Mouse (Mus musculus) MEL (cell line): ENCODE data around the gene Hcls1. TPM values are rescaled to one million over a fixed set of nuclear protein-coding genes. Genes with fewer than 3 reads are reported as not detected.

Experiments
- DNase-seq: peaks from one replicate; pipeline ENCODE4 v3.0.0; 2011; ENCODE audit warnings: low read depth, low spot score
- H3K27ac ChIP-seq: 2 replicates; pipeline ENCODE4 v1.5.1; 2012; ENCODE audit warnings: low read depth, mild to moderate bottlenecking, control low read depth, low read length, moderate library complexity; ENCODE audit not compliant: control insufficient read depth
- H3K27me3 ChIP-seq, 2 experiments: fragments of 150-350 bp in 1 of 2; sonication (generic) in 1 of 2; 2 replicates each; pipeline ENCODE4 v1.6.1; 2012; ENCODE audit warnings: low read length in 2 of 2, mild to moderate bottlenecking in 2 of 2, improper control_type of control experiment in 1 of 2, moderate library complexity in 1 of 2; ENCODE audit not compliant: insufficient read depth in 2 of 2, control insufficient read depth in 1 of 2
- H3K36me3 ChIP-seq, 2 experiments: 2 replicates each; pipeline ENCODE4 v1.6.1; 2012 to 2014; ENCODE audit warnings: low read length in 2 of 2, improper control_type of control experiment in 1 of 2, inconsistent platforms in 1 of 2, mild to moderate bottlenecking in 1 of 2; ENCODE audit not compliant: insufficient read depth in 2 of 2, control insufficient read depth in 1 of 2
- H3K4me1 ChIP-seq, 2 experiments: fragments of 150-350 bp in 1 of 2; sonication (generic) in 1 of 2; 2 replicates each; pipeline ENCODE4 v1.6.1; 2012; ENCODE audit warnings: low read length in 2 of 2, improper control_type of control experiment in 1 of 2, mild to moderate bottlenecking in 1 of 2; ENCODE audit not compliant: insufficient read depth in 2 of 2, control insufficient read depth in 1 of 2
- H3K4me3 ChIP-seq, 2 experiments: fragments of 150-350 bp in 1 of 2; sonication (generic) in 1 of 2; 2 replicates each; pipeline ENCODE4 v1.5.1; 2012; ENCODE audit warnings: low read depth in 2 of 2, low read length in 2 of 2, mild to moderate bottlenecking in 2 of 2, moderate library complexity in 2 of 2, control low read depth in 1 of 2, improper control_type of control experiment in 1 of 2; ENCODE audit not compliant: control insufficient read depth in 1 of 2, insufficient read depth in 1 of 2
- H3K79me2 ChIP-seq: 2 replicates; pipeline ENCODE4 v1.6.1; 2012; ENCODE audit warnings: mild to moderate bottlenecking, low read length, moderate library complexity; ENCODE audit not compliant: control insufficient read depth, poor library complexity, insufficient read depth
- H3K9ac ChIP-seq: 2 replicates; pipeline ENCODE4 v1.6.1; 2012; ENCODE audit warnings: low read depth, mild to moderate bottlenecking, control low read depth, low read length, moderate library complexity; ENCODE audit not compliant: control insufficient read depth, poor library complexity, severe bottlenecking
- H3K9me3 ChIP-seq: fragments of 150-350 bp; sonication (generic); replicated peaks from 2 replicates; pipeline ENCODE4 v1.6.1; 2012; ENCODE audit warnings: mild to moderate bottlenecking, low read length, improper control_type of control experiment, moderate library complexity; ENCODE audit not compliant: insufficient read depth
- CHD1 ChIP-seq: IDR thresholded peaks from 2 replicates; pipeline ENCODE4 v1.6.1; 2012; ENCODE audit warnings: low read depth, mild to moderate bottlenecking, inconsistent platforms, low read length, improper control_type of control experiment
- CHD2 ChIP-seq: IDR thresholded peaks from 2 replicates; pipeline ENCODE4 v1.6.1; 2011; ENCODE audit warnings: low read length, improper control_type of control experiment
- CTCF ChIP-seq, 3 experiments: IDR thresholded peaks in 2 of 3; conservative IDR thresholded peaks in 1 of 3; 2 replicates each; pipeline ENCODE4 v1.5.1; 2011 to 2012; ENCODE audit warnings: low read length in 3 of 3, low read depth in 2 of 3, mild to moderate bottlenecking in 2 of 3, improper control_type of control experiment in 1 of 3, inconsistent platforms in 1 of 3, mixed read lengths in 1 of 3, moderate library complexity in 1 of 3; ENCODE audit not compliant: control insufficient read depth in 1 of 3, insufficient read depth in 1 of 3, poor library complexity in 1 of 3, severe bottlenecking in 1 of 3
- E2F4 ChIP-seq: IDR thresholded peaks from 2 replicates; pipeline ENCODE4 v1.6.1; 2011; ENCODE audit warnings: low read depth, low read length, improper control_type of control experiment, borderline replicate concordance
- EP300 ChIP-seq, 2 experiments: IDR thresholded peaks; 2 replicates each; pipeline ENCODE4 v1.6.1; 2011; ENCODE audit warnings: improper control_type of control experiment in 2 of 2, low read length in 2 of 2, low read depth in 1 of 2, mild to moderate bottlenecking in 1 of 2
- GABPA ChIP-seq: IDR thresholded peaks from 2 replicates; pipeline ENCODE4 v1.6.1; 2012; ENCODE audit warnings: low read depth, mild to moderate bottlenecking, inconsistent platforms, low read length, improper control_type of control experiment, moderate library complexity
- GATA1 ChIP-seq: IDR thresholded peaks from 2 replicates; pipeline ENCODE4 v1.6.1; 2011; ENCODE audit warnings: low read depth, low read length, improper control_type of control experiment
- HCFC1 ChIP-seq: IDR thresholded peaks from 2 replicates; pipeline ENCODE4 v1.6.1; 2012; ENCODE audit warnings: low read depth, mild to moderate bottlenecking, inconsistent platforms, low read length, improper control_type of control experiment, moderate library complexity
- KAT2A ChIP-seq: conservative IDR thresholded peaks from 2 replicates; pipeline ENCODE4 v1.6.1; 2012; ENCODE audit warnings: low read depth, low read length, improper control_type of control experiment, inconsistent platforms
- MAFK ChIP-seq: IDR thresholded peaks from 2 replicates; pipeline ENCODE4 v1.6.1; 2011; ENCODE audit warnings: low read depth, mild to moderate bottlenecking, low read length, improper control_type of control experiment, borderline replicate concordance
- MAZ ChIP-seq: IDR thresholded peaks from 2 replicates; pipeline ENCODE4 v1.6.1; 2012; ENCODE audit warnings: low read depth, mild to moderate bottlenecking, inconsistent platforms, low read length, improper control_type of control experiment
- MEF2A ChIP-seq: IDR thresholded peaks from 2 replicates; pipeline ENCODE4 v1.6.1; 2014; ENCODE audit warnings: low read depth, mild to moderate bottlenecking, inconsistent platforms, low read length, improper control_type of control experiment; ENCODE audit not compliant: poor library complexity, insufficient replicate concordance, severe bottlenecking; ENCODE audit errors: extremely low read depth
- MYC ChIP-seq: IDR thresholded peaks from 2 replicates; pipeline ENCODE4 v1.6.1; 2011; ENCODE audit warnings: low read depth, mild to moderate bottlenecking, low read length, improper control_type of control experiment, moderate library complexity
- POLR2AphosphoS2 ChIP-seq: IDR thresholded peaks from 2 replicates; pipeline ENCODE4 v1.6.1; 2011; ENCODE audit warnings: low read length, improper control_type of control experiment
- SIN3A ChIP-seq: IDR thresholded peaks from 2 replicates; pipeline ENCODE4 v1.6.1; 2012; ENCODE audit warnings: low read length, improper control_type of control experiment, inconsistent platforms
- SMC3 ChIP-seq: IDR thresholded peaks from 2 replicates; pipeline ENCODE4 v1.6.1; 2011; ENCODE audit warnings: low read depth, low read length, improper control_type of control experiment
- TCF12 ChIP-seq: IDR thresholded peaks from 2 replicates; pipeline ENCODE4 v1.6.1; 2014; ENCODE audit warnings: low read depth, mild to moderate bottlenecking, inconsistent platforms, low read length, improper control_type of control experiment, moderate library complexity
- USF1 ChIP-seq: IDR thresholded peaks from 2 replicates; pipeline ENCODE4 v1.6.1; 2014; ENCODE audit warnings: low read depth, mild to moderate bottlenecking, inconsistent platforms, low read length, improper control_type of control experiment, moderate library complexity
- ZC3H11A ChIP-seq: IDR thresholded peaks from 2 replicates; pipeline ENCODE4 v1.6.1; 2012; ENCODE audit warnings: low read depth, mild to moderate bottlenecking, inconsistent platforms, low read length, improper control_type of control experiment
- ZNF384 ChIP-seq: IDR thresholded peaks from 2 replicates; pipeline ENCODE4 v1.6.1; 2012; ENCODE audit warnings: low read depth, mild to moderate bottlenecking, inconsistent platforms, low read length, improper control_type of control experiment
- polyA plus RNA-seq, 2 experiments: library from polyadenylated mRNA; stranded (reverse) in 1 of 2; unstranded in 1 of 2; fragments of >175 nt in 1 of 2; fragments of >200 nt in 1 of 2; gene quantifications; 2 replicates each; pipeline versions ENCODE4 v1.2.1 to v1.2.4; 2012; ENCODE audit warnings: low replicate concordance in 2 of 2, low read depth in 1 of 2; ENCODE audit not compliant: insufficient read length in 2 of 2, insufficient read depth in 1 of 2, missing spikeins in 1 of 2
- total RNA-seq: library from RNA; depleted of rRNA; stranded (reverse); fragments of 300-350 nt; gene quantifications from 2 replicates; pipeline ENCODE4 v1.2.3, GENCODE M21; 2012

Hcls1 gene
- total and polyA plus RNA-seq, 3 experiments: 57.4 to 91.4 TPM; not detected in 1

GRCm38 (mm10) chr16:36989493-36989892, 54.7 kb downstream of the Hcls1 start:
- Histone ChIP-seq H3K27ac (no peak overlapping the region), H3K9ac (no peak overlapping the region), H3K36me3 (peaks cover 0 to 3% of the 10 kb centered on the region in 2 experiments; a peak in 2 of 4 replicates), H3K27me3 (no peaks in the 10 kb centered on the region; a peak in 2 of 4 replicates), H3K79me2 (no peaks in the 10 kb centered on the region), H3K4me1 (peaks cover 2 to 6% of the 10 kb centered on the region in 2 experiments), H3K4me3 (no peak overlapping the region), H3K9me3 (no peaks in the 10 kb centered on the region)
- no peak for DNase-seq
- TF ChIP-seq SMC3 (no peak), SIN3A (no peak), KAT2A (no peak), ZNF384 (no peak), USF1 (no peak), EP300 (IDR thresholded peaks at IDR 0.05; ENCODE audit: low read depth in 1 of 2, low read length in 2 of 2) (no peak), MYC (no peak), MAFK (no peak), TCF12 (no peak), ZC3H11A (no peak), CHD1 (no peak), GATA1 (no peak), CHD2 (no peak), CTCF (IDR thresholded peaks at IDR 0.05 in 2 of 3, conservative IDR thresholded peaks at IDR 0.05 in 1 of 3; ENCODE audit: control insufficient read depth in 1 of 3, insufficient read depth in 1 of 3, low read depth in 2 of 3, low read length in 3 of 3, poor library complexity in 1 of 3, severe bottlenecking in 1 of 3) (no peak), GABPA (no peak), MAZ (no peak), POLR2AphosphoS2 (no peak), HCFC1 (no peak), E2F4 (no peak)

DNA sequence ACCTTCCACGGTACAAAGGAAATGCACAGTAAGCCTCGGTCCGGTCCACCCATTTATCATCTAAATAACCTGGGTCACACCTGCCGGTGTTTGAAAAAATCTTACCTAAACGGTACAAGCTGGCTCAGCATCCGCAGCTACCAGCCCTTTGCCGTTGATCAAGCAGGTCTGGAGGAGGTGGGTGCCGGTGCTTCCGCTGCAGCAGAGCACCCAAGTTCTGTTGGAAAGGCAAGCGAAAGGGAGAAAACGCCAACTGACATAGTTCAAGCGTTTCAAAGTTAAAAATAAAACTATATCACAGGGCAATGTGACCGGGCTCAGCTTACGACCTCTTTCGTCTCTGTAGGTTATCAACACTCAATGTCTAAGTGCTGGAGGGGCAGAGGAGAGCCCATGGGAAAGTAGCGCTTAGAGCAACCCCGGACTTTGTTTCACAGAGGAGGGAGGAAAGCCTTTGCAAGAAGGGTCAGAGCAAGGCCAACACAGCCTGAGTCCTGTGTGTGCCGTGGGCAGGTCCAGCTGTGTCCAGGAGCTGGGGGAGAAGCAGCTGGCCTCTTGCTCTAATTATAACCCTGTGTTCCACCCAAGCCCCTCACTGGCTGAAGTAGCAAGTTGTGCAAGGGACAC, 55.3 kb downstream of the Hcls1 start, which contains the start of gene Fbxo40:
Fbxo40 (minus strand) TSS at position 469 of the 627 bp plus-strand sequence.
- DNase-seq: no peak
- Histone ChIP-seq H3K27me3 (no peaks in the 10 kb centered on the region; a peak in 2 of 4 replicates), H3K9ac (no peak within 1 kb of the TSS), H3K4me1 (peaks cover 2 to 4% of the 10 kb centered on the region in 2 experiments), H3K27ac (no peak within 1 kb of the TSS), H3K9me3 (no peaks in the 10 kb centered on the region), H3K4me3 (no peak within 1 kb of the TSS), H3K36me3 (peaks cover 0 to 1% of the 10 kb centered on the region in 2 experiments; a peak in 2 of 4 replicates), H3K79me2 (no peaks in the 10 kb centered on the region)
- TF ChIP-seq USF1 (no peak), ZNF384 (no peak), ZC3H11A (no peak), GABPA (no peak), HCFC1 (no peak), MEF2A (no peak)
